Mouse (Mus musculus): ENCODE measurements at regions not wholly inside any gene's neighbourhood (a gene's known extent, or its start where the extent isn't known, plus 50 kb on each side); places are given as distances from the start of the nearest gene placed in this dataset.

- no peak for DNase-seq (ENCODE audit: low read depth, low spot score)
These were observed 155.0 kb upstream of the A530016L24Rik start for GRCm38 (mm10) chr12:112334106-112334855.

- DNase-seq (ENCODE audit: low read depth, low spot score), result no peak
These were observed 153.6 kb upstream of the A530016L24Rik start for GRCm38 (mm10) chr12:112335641-112336040.

GRCm38 (mm10) chr12:112336691-112337295, 152.5 kb upstream of the A530016L24Rik start:
- no peak for DNase-seq (ENCODE audit: low read depth, low spot score)

- no peak for DNase-seq (ENCODE audit: low read depth, low spot score)
These were observed 151.8 kb upstream of the A530016L24Rik start for GRCm38 (mm10) chr12:112337443-112337842.

GRCm38 (mm10) chr12:112338976-112339375, 150.3 kb upstream of the A530016L24Rik start:
- DNase-seq (ENCODE audit: low read depth, low spot score), result no peak

GRCm38 (mm10) chr12:112339481-112340179, 149.6 kb upstream of the A530016L24Rik start:
- DNase-seq (ENCODE audit: low read depth, low spot score), result no peak

GRCm38 (mm10) chr12:112340248-112340647, 149.0 kb upstream of the A530016L24Rik start:
- DNase-seq (ENCODE audit: low read depth, low spot score), result no peak

GRCm38 (mm10) chr12:112341726-112342469, 147.3 kb upstream of the A530016L24Rik start:
- DNase-seq (ENCODE audit: low read depth, low spot score), result no peak

GRCm38 (mm10) chr12:112343064-112343463, 146.2 kb upstream of the A530016L24Rik start:
- no peak for DNase-seq (ENCODE audit: low read depth, low spot score)

GRCm38 (mm10) chr12:112344285-112344684, 145.0 kb upstream of the A530016L24Rik start:
- DNase-seq (ENCODE audit: low read depth, low spot score), result no peak

- no peak for DNase-seq (ENCODE audit: low read depth, low spot score)
These were observed 143.5 kb upstream of the A530016L24Rik start for GRCm38 (mm10) chr12:112345797-112346196.

- no peak for DNase-seq (ENCODE audit: low read depth, low spot score)
These were observed 141.1 kb upstream of the A530016L24Rik start for GRCm38 (mm10) chr12:112348116-112348515.

GRCm38 (mm10) chr12:112349676-112350318, 139.5 kb upstream of the A530016L24Rik start:
- DNase-seq (ENCODE audit: low read depth, low spot score), result no peak

- DNase-seq (ENCODE audit: low read depth, low spot score), result no peak
These were observed 138.5 kb upstream of the A530016L24Rik start for GRCm38 (mm10) chr12:112350733-112351132.

GRCm38 (mm10) chr12:112363349-112363748, 125.9 kb upstream of the A530016L24Rik start:
- no peak for DNase-seq (ENCODE audit: low read depth, low spot score)

GRCm38 (mm10) chr12:112367221-112367620, 122.0 kb upstream of the A530016L24Rik start:
- no peak for DNase-seq (ENCODE audit: low read depth, low spot score)

GRCm38 (mm10) chr12:112368112-112368511, 121.1 kb upstream of the A530016L24Rik start:
- DNase-seq (ENCODE audit: low read depth, low spot score), result no peak

GRCm38 (mm10) chr12:112369581-112370371, 119.5 kb upstream of the A530016L24Rik start:
- DNase-seq (ENCODE audit: low read depth, low spot score), result no peak

GRCm38 (mm10) chr12:112372234-112373050, 116.8 kb upstream of the A530016L24Rik start:
- no peak for DNase-seq (ENCODE audit: low read depth, low spot score)

GRCm38 (mm10) chr12:112373966-112374365, 115.3 kb upstream of the A530016L24Rik start:
- DNase-seq (ENCODE audit: low read depth, low spot score), result no peak

All from CD4-positive helper T cell, adult 2 months (primary cell).